Mouse (Mus musculus) lung, embryonic 16.5 days (tissue): ENCODE measurements around the gene Skint9. TPM values are rescaled to one million over a fixed set of nuclear protein-coding genes. Genes with fewer than 3 reads are reported as not detected.
"Not testable (repeated sequence)": the region's sequence is repeated elsewhere in the genome, so short reads cannot be mapped to it uniquely, and the experiment has no call there.

Experiments used
- ATAC-seq: fragments of 200-750 bp; cut with Nextera tagmentation; 2 replicates; pipeline ENCODE4 v1.8.0; 2017; ENCODE audit warnings: low read depth, mild to moderate bottlenecking, moderate library complexity
- H3K27ac ChIP-seq: fragments of 300-500 bp; sonication (generic); 2 replicates; pipeline ENCODE4 v1.5.1; 2014; ENCODE audit warnings: mild to moderate bottlenecking, control low read depth, low read length
- H3K27me3 ChIP-seq: fragments of 300-500 bp; sonication (generic); 2 replicates; pipeline ENCODE4 v1.6.1; 2014; ENCODE audit warnings: low read depth, low read length, mixed read lengths; ENCODE audit not compliant: control insufficient read depth, insufficient read depth
- H3K36me3 ChIP-seq: fragments of 300-500 bp; sonication (generic); 2 replicates; pipeline ENCODE4 v1.6.1; 2014; ENCODE audit warnings: low read length; ENCODE audit not compliant: control insufficient read depth, insufficient read depth
- H3K4me1 ChIP-seq: fragments of 300-500 bp; sonication (generic); replicated peaks from 2 replicates; pipeline ENCODE4 v1.6.1; 2014; ENCODE audit warnings: low read length, mixed read lengths; ENCODE audit not compliant: control insufficient read depth, insufficient read depth
- H3K4me2 ChIP-seq: fragments of 300-500 bp; sonication (generic); 2 replicates; pipeline ENCODE4 v1.6.1; 2014; ENCODE audit warnings: low read depth, low read length, control low read depth
- H3K4me3 ChIP-seq: fragments of 300-500 bp; sonication (generic); 2 replicates; pipeline ENCODE4 v1.5.1; 2014; ENCODE audit warnings: mild to moderate bottlenecking, low read length, control low read depth
- H3K9ac ChIP-seq: fragments of 300-500 bp; sonication (generic); 2 replicates; pipeline ENCODE4 v1.6.1; 2014; ENCODE audit warnings: low read length, control low read depth
- H3K9me3 ChIP-seq: fragments of 300-500 bp; sonication (generic); 2 replicates; pipeline ENCODE4 v1.6.1; 2016; ENCODE audit warnings: low read length; ENCODE audit not compliant: control insufficient read depth
- WGBS: fragments of 180-500 bp; shearing (Covaris S2); extraction: QIAGEN DNeasy Blood & Tissue Kit; methylation state at CpG from one replicate; pipeline ENCODE4 v1.1.7; 2014; 5-methylcytosine and 5-hydroxymethylcytosine counted together
- polyA plus RNA-seq: library from polyadenylated mRNA; unstranded; fragments of >200 nt; fragmentation: Nextera tagmentation; extraction: Ambion mirVana; gene quantifications from 2 replicates; pipeline ENCODE4 v1.2.1, GENCODE M21; 2015

The Skint9 gene
- not detected in 2 replicates for polyA plus RNA-seq

DNA sequence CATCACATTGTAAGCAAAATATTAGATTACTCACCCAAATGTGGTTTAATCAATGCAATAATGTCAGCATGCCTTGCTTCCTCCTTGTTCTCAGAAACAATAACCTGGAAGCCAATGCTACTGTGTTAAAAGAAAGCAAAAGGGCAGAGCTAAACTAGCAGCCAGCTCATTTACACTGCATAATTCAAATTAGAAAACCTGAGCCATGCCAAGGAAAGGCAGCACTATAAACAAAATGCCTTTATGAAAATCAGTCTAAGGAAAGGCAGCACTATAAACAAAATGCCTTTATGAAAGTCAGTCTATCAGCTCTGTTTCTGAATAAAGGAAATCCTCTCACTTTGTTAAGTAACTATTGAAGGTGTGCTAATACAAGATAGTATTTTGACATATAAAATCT lies at the start of gene Skint9:
Gene Skint9, minus strand, starts transcription at position 101 of the 400 bp plus-strand sequence.
- Histone ChIP-seq H3K9me3 (peaks cover 10% of the 10 kb centered on the region), H3K36me3 (no peaks in the 10 kb centered on the region), H3K27ac (no peak within 1 kb of the TSS), H3K4me3 (no peak within 1 kb of the TSS), H3K4me2 (no peak within 1 kb of the TSS), H3K4me1 (no peaks in the 10 kb centered on the region), H3K27me3 (no peaks in the 10 kb centered on the region), H3K9ac (no peak within 1 kb of the TSS)
- ATAC-seq = no peak

- H3K36me3 ChIP-seq = no peaks in the 10 kb centered on the region
- ATAC-seq = no peak
- no peaks in the 10 kb centered on the region for H3K4me1 ChIP-seq
- H3K27ac ChIP-seq = no peak overlapping the region
- no peak overlapping the region for H3K4me2 ChIP-seq
- 53% methylated on average over 1 of the region's 1 CpGs for WGBS
- H3K9ac ChIP-seq = no peak overlapping the region
- H3K27me3 ChIP-seq = no peaks in the 10 kb centered on the region
- peaks cover 10% of the 10 kb centered on the region for H3K9me3 ChIP-seq
- no peak overlapping the region for H3K4me3 ChIP-seq
These were observed 1.1 kb downstream of the Skint9 start for GRCm38 (mm10) chr4:112432685-112433084.

GRCm38 (mm10) chr4:112432223-112432622 lies 1.6 kb downstream of the Skint9 start:
- peaks cover 6% of the 10 kb centered on the region for H3K9me3 ChIP-seq
- no peaks in the 10 kb centered on the region for H3K36me3 ChIP-seq
- no peak overlapping the region for H3K4me3 ChIP-seq
- no peak overlapping the region for H3K27ac ChIP-seq
- no peak overlapping the region for H3K9ac ChIP-seq
- ATAC-seq = no peak
- no peak overlapping the region for H3K4me2 ChIP-seq
- no peaks in the 10 kb centered on the region for H3K4me1 ChIP-seq
- no peaks in the 10 kb centered on the region for H3K27me3 ChIP-seq

DNA sequence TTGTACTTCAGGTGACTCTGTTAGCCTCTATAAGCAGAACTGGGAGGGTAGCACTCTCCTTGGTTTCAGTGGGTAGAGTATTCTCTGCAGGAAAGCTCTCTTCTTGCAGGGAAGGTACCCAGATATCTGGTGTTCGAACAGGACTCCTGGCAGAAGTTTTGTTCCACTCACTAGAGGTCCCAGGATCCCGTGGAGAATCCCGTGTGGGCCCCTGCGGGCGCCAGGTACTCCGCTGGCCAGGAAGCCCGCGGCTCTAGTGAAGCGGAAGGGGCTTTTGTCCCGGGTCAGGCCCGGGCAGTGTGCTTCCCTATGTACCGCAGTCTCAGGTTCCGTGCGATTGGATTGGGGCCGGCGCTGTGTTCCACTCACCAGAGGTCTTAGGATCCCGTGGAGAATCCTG lies 84.7 kb downstream of the Skint9 start:
- H3K4me1 ChIP-seq, H3K36me3 ChIP-seq, H3K9ac ChIP-seq, H3K9me3 ChIP-seq, H3K27ac ChIP-seq, H3K27me3 ChIP-seq, H3K4me3 ChIP-seq, H3K4me2 ChIP-seq, ATAC-seq: not testable (repeated sequence)
- 92% methylated on average over 14 of the region's 17 CpGs for WGBS

Other genes with a start within 250 kb of the Skint9 start
- 0.09 TPM in 1 of 2 replicates, not detected in the other for gene Skint3, start 201.7 kb downstream of the Skint9 start, polyA plus RNA-seq
- gene Skint2, start 123.2 kb upstream of the Skint9 start, polyA plus RNA-seq = 0.11 TPM in 1 of 2 replicates, not detected in the other